Mouse (Mus musculus) CD4-positive naive resting alpha-beta T cell, adult 57 days (primary cell): ENCODE data around the gene Arhgef7. TPM values are rescaled to one million over a fixed set of nuclear protein-coding genes. Genes with fewer than 3 reads are reported as not detected.

Experiments
- total RNA-seq: library from RNA; stranded (reverse); gene quantifications from one replicate; pipeline ENCODE4 v1.2.4, GENCODE M21; 2023

Arhgef7 gene
- 56.0 TPM for total RNA-seq

DNA sequence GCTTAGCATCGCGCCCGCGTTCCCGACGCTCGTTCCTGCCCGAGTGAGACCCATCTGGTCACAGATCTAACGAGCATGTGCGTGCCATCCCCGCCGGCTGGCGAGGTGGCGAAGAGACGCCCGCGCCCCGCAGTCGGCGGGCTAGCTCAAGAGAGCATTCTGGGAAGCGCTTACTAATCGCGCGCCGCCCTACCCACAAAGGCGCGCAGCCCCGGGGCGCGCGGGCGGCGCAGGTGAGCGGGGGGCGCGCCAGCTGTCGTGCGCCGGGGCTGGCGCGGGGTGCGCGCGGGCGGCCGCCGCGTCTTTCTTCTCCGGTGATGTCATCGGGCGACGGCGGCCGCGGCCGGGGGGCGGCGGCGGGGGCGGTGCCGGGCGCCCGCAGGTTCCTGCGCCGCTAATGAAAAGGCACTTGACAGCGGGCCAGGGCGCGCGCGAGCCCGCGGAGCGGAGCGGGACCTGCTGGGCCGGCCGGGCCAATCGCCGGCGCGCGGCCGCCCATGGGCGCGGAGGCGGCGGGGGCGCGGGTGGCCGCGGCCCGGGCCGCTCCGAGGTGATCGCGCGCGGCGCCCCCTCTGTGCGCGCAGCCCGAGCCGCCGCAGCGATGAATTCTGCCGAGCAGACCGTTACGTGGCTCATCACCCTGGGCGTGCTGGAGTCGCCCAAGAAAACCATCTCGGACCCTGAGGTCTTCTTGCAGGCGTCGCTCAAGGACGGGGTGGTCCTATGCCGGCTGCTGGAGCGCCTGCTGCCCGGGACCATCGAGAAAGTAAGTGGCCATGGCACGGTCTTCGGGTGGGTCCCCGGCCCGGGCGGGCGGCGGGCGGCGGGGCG is at the start of gene Arhgef7:
Gene Arhgef7 (plus strand): TSS at position 71 of the 831 bp plus-strand sequence.

DNA sequence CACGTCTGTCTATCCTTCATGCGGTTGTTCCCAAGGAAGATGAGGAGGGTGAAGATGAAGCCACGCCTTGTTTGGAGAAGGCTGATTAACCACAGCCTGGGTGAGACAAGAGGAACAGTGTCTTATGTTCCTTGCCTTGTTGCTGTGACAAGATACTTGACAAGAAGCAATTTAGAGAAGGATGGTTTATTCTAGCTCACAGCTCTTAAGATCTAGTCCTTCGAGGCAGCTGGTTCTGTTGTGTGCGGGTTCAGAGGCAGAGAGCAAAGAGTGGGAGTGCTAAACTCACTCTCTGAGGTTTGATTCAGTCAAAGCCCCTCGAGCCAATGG is 26.5 kb upstream of the Arhgef7 start, which contains the start of gene 1700016D06Rik:
Gene 1700016D06Rik (minus strand): TSS at position 31 of the 330 bp plus-strand sequence.

DNA sequence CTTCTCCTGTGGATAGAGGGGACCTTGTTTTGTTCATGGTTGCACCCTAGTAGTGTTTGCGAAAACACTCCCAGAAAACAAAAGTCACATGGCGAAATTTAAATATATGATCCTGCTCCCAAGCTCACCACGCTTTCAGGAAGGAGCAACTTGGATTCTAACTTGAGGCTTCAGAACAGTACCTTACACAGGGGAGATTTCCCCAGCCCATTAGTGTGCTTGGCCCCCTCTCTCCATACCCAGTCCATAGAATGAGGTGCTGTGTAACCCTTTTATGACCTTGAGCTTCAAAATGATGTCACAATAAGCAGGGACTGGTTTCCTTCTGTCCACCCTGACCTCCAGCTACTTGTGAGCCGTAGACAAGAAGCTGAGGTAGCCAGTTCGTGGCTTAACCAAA is 112.7 kb downstream of the Arhgef7 start, which contains the start of gene Tex29:
Gene Tex29 (plus strand): TSS at position 301 of the 400 bp plus-strand sequence.

Other genes with a start within 250 kb of the Arhgef7 start
- 7.7 TPM for gene Rab20, start 249.0 kb upstream of the Arhgef7 start, total RNA-seq
- 39.6 TPM for gene Naxd, start 230.2 kb upstream of the Arhgef7 start, total RNA-seq
- gene Cars2, start 176.9 kb upstream of the Arhgef7 start, total RNA-seq, result 51.5 TPM
- 59.2 TPM for gene Ing1, start 172.2 kb upstream of the Arhgef7 start, total RNA-seq
- gene Ankrd10, start 92.0 kb upstream of the Arhgef7 start, total RNA-seq, result 110 TPM
- gene 1700016D06Rik, start 26.7 kb upstream of the Arhgef7 start, total RNA-seq, result not detected
- gene Tex29, start 112.8 kb downstream of the Arhgef7 start, total RNA-seq, result 1.6 TPM